Mouse (Mus musculus): ENCODE results near the gene Rasal2.

GRCm38 (mm10) chr1:157346661-157347060, 65.7 kb downstream of the Rasal2 start:
- TF ChIP-seq USF1 (IDR thresholded peaks at IDR 0.05; ENCODE audit: low read depth), result no peak
- TF ChIP-seq CTCF (IDR thresholded peaks at IDR 0.05; ENCODE audit: control insufficient read depth, insufficient read depth, insufficient read length), result no peak
- no peak for TF ChIP-seq MAX (IDR thresholded peaks at IDR 0.05)
